37 mouse cellular contexts compared by ENCODE assay signal in genomic region chr2:180743321-180743720, GRCm38 (mm10). TPM values are rescaled to one million over a fixed set of nuclear protein-coding genes. Genes with fewer than 3 reads are reported as not detected.
"Had no signal": no experiment of that assay in that cellular context is flagged by ENCODE, and none has a peak within 500 bp of the region (broad histone marks: within the 10 kb centered on the region; RNA-seq: fewer than 3 reads in every experiment).

No protein-coding gene starts in this region.

- H3K4me3 ChIP-seq: embryonic facial prominence, embryonic 10.5 days; embryonic facial prominence, embryonic 12.5 days; embryonic facial prominence, embryonic 13.5 days; embryonic facial prominence, embryonic 15.5 days; erythroblast, embryonic 14.5 days; forebrain, embryonic 10.5 days; forebrain, embryonic 12.5 days; forebrain, embryonic 13.5 days; forebrain, embryonic 15.5 days; gastrocnemius, adult 2 months; heart, adult 2 months had no signal

- DNase-seq: cerebellum, adult 9-10 months; cerebellum, adult 9-11 months; cerebellum, postnatal 10 days; cerebellum, postnatal 14 days; cerebellum, postnatal 25 days; cerebellum, postnatal 36 days; embryo, embryonic 11 days; forebrain, postnatal 0 days; gastrocnemius, adult 2 months; gastrocnemius, postnatal 10 days; gastrocnemius, postnatal 14 days; gastrocnemius, postnatal 25 days; gastrocnemius, postnatal 36 days; heart, adult 11 months; heart, adult 18-20 months; heart, adult 2 months had no signal

- H3K9me3 ChIP-seq: embryonic facial prominence, embryonic 10.5 days; embryonic facial prominence, embryonic 12.5 days; embryonic facial prominence, embryonic 13.5 days; embryonic facial prominence, embryonic 15.5 days; forebrain, embryonic 10.5 days; forebrain, embryonic 12.5 days; forebrain, embryonic 13.5 days; forebrain, embryonic 15.5 days had no signal

- H3K27ac ChIP-seq: embryonic facial prominence, embryonic 10.5 days; embryonic facial prominence, embryonic 12.5 days; embryonic facial prominence, embryonic 13.5 days; embryonic facial prominence, embryonic 15.5 days; forebrain, embryonic 10.5 days; forebrain, embryonic 12.5 days; forebrain, embryonic 13.5 days; forebrain, embryonic 15.5 days; gastrocnemius, adult 2 months; heart, adult 2 months had no signal

- H3K27me3 ChIP-seq: embryonic facial prominence, embryonic 12.5 days; embryonic facial prominence, embryonic 13.5 days; embryonic facial prominence, embryonic 15.5 days; forebrain, embryonic 15.5 days had no signal

- H3K9ac ChIP-seq: embryonic facial prominence, embryonic 12.5 days; embryonic facial prominence, embryonic 13.5 days; embryonic facial prominence, embryonic 15.5 days; forebrain, embryonic 12.5 days; forebrain, embryonic 13.5 days; forebrain, embryonic 15.5 days; forebrain, postnatal 0 days had no signal

- ATAC-seq: forebrain, embryonic 13.5 days; forebrain, embryonic 14.5 days; forebrain, embryonic 15.5 days; forebrain, embryonic 16.5 days; forebrain, postnatal 0 days had no signal

- H3K4me2 ChIP-seq: embryonic facial prominence, embryonic 12.5 days; embryonic facial prominence, embryonic 13.5 days; embryonic facial prominence, embryonic 15.5 days; forebrain, embryonic 12.5 days; forebrain, embryonic 13.5 days; forebrain, embryonic 15.5 days had no signal

- H3K36me3 ChIP-seq: embryonic facial prominence, embryonic 10.5 days; embryonic facial prominence, embryonic 12.5 days; embryonic facial prominence, embryonic 13.5 days; embryonic facial prominence, embryonic 15.5 days; forebrain, embryonic 10.5 days; forebrain, embryonic 12.5 days; forebrain, embryonic 15.5 days had no signal

- H3K4me1 ChIP-seq: embryonic facial prominence, embryonic 12.5 days; embryonic facial prominence, embryonic 13.5 days; embryonic facial prominence, embryonic 15.5 days had no signal

RNA-seq across cellular contexts. Expression of gene Slc17a9, which starts 18.3 kb away (rescaled TPM):
- total RNA-seq: gastrocnemius, adult 18-20 months had no signal
- polyA plus RNA-seq: embryonic facial prominence, embryonic 11.5 days; forebrain, embryonic 14.5 days had no signal

RNA-seq across cellular contexts. Expression of gene Bhlhe23, which starts 33.4 kb away (rescaled TPM):
- total RNA-seq: common myeloid progenitor, adult 5-6 weeks; gastrocnemius, adult 18-20 months; gastrocnemius, adult 2 months; gastrocnemius, adult 8-10 months; gastrocnemius, postnatal 10 days; gastrocnemius, postnatal 14 days; gastrocnemius, postnatal 25 days; gastrocnemius, postnatal 36 days; gastrocnemius, postnatal 4 days; granulocyte monocyte progenitor cell, adult 5-6 weeks; heart, adult 18-20 months; heart, adult 2 months; heart, adult 8-10 months had no signal
- polyA plus RNA-seq: cortical plate, adult 2 months; embryonic facial prominence, embryonic 13.5 days; embryonic facial prominence, embryonic 14.5 days; embryonic facial prominence, embryonic 15.5 days; erythroblast, embryonic 14.5 days; gonadal fat pad, adult 2 months; heart, adult 2 months had no signal
